Mouse (Mus musculus): ENCODE measurements at regions not wholly inside any gene's neighbourhood (a gene's known extent, or its start where the extent isn't known, plus 50 kb on each side); places are given as distances from the start of the nearest gene placed in this dataset.
"Not testable (repeated sequence)": the region's sequence is repeated elsewhere in the genome, so short reads cannot be mapped to it uniquely, and the experiment has no call there.

DNA sequence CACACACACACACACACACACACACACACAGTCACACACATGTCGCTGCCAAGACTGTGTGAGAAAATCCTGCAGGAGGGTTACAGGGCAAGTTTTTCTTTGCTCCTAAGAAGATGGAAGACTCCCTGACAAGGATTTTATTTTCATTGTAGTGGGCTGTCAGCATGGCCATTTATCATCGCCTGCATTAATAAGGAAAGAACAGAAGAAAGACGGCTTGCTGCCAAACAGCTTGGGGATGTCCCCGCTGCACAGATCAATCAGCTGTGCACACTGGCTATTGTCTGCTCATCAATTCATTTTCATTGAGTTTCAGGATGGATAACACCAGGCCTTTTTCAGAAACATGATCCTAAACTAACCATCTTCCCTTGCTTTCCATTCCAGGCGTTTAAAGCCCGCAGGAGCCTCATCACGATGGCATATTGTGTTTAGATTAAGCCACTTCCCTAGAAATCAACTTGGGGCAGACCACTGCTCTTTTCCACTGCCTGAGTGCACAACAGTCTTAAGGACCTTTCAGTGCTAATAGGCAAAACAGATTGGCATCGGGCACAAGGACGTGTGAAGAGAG lies 213.1 kb upstream of the Crbn start:
- no peak for DNase-seq (ENCODE audit: low spot score)

DNA sequence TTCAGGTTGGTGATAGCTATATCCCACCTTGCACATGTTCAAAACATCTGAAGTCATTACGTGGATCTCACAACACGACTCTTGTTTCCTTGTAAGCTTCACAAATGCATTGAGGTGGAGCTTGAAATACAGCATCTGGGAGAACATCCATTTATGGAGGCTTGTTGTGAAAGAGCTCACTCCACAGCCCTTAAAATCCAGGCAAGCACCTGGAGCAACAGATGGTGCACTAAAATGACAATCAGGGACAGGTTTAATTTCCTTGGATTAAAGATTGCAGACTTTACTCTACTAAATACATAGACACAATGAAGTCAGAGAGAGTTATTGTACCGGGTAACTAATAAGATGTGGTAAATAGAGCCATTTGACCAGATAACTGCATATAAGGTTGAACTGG lies 219.2 kb upstream of the Crbn start:
- no peak for DNase-seq (ENCODE audit: low spot score)

DNA sequence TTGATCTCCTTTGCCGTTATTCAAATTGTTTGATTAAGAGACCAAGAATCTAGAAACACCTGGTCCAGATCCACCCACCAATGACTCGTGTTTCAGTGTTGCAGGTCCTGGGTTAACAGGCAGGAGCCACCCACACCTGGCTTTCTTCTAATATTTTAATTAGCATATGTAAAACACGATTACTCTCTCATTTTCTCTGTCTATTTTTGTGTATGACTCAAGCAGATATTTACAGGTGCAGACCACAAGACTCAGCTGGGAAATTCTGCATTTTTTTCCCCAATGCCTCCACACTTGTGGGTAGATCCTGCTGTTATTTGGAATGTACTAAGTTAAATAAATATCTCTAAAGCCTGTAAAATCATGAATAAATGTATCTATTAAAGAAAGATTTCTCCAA lies 245.3 kb upstream of the Crbn start:
- no peak for DNase-seq (ENCODE audit: low spot score)

DNA sequence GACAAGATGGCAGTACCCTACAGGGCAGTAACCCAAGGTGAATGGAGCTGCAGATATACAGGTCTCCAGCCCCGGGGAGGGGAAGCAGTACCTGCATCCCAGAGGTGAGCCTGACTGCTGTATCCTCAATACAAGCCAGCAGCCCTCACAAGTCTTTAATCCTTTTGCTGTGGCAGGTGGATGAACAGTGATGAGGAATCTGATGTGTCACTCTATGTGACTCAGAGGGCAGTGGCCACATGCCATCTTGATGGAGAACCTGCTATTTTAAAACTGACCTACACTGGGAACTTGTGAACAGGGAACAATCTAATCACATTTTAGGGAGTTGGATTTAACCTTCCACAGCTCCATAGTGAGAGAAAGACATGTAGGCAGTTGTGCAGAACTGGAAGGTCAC lies 251.7 kb upstream of the Crbn start:
- DNase-seq (ENCODE audit: low spot score): no peak

DNA sequence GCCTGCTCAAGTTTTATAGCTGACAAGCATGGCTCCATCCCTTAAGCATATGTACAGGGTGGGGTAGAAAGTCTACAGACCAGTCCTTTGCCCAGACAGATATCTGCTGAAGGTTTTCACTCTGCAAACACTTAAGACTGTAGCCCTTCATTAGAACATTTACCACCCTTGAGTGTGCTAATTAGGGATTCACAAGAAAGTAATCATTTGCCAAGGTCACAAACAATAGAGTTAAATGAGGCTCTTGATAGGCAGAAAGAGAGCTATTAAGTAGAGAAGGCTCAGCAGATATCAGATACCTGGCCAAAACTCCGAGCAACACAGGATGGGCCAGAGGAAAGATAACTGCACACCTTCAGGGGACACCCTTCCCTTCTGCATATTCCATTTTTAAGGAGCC lies 252.3 kb upstream of the Crbn start:
- DNase-seq (ENCODE audit: low spot score): no peak

DNA sequence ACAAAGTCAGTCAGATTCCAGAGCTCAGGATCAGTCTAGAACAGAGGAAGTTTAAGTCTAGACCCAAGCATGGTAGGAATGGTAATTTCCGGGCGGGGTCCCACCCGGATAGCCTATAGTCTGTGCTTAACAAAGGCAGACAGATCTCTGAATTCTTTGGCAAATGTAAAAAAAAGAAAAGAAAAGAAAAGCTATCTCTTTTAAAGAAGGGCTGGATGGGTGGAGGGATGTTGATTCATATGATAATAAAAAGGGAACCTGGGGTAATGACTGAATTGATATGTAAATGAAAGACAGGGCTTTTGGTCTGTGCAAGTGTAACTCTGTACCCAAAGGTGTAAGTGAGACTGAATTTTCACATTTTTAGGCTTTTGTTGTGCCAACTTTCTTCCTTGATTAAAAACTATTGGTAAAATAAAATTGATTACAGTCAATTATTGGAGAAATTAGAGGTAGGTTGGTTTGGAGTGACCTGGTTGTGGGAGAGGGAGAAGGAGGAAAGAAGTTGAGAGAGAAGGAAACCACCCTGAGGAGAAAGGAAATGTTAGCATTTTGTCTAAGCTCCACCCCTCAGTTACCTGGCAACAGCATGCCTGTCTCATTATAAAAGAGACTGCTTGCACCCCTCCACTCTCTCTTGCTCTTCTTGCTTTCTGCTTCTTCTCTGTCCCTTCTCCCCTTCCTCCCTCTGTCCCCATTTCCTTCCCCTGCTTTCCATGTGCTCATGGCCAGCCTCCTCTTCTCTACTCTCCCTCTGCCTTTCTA lies 259.3 kb upstream of the Crbn start:
- DNase-seq (ENCODE audit: low spot score): no peak

DNA sequence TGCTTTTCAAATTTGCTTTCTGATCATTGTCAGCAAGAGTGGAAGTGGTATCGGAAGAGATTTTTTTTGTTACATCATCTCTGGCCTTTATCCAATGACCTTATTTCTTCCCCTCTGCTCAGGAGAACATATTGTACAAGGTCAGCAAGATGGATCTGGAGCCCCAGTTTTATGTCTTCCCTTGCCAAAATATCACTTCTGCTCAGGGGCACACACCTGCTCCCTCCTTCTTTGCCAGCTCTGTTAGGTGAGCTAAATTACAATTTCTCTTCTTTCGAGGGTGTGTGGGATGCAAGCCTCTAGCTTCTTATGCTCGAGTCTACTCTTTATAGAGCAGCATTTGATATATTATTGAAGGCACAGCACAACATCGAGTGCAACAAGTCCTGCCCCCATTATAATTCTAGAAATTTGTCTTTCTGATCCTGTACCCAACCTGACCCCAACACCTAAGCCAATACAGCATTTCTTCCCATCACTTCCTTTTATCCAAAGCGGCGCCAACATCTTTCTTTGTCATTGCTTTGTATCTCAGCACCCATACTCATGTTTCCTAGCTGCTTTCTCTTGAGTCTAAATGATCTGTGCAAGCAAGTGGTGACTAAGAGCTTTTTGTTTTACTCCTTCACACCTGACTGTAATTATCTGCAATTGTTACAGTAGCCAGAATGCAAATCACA lies 263.1 kb upstream of the Crbn start:
- DNase-seq (ENCODE audit: low spot score): no peak

DNA sequence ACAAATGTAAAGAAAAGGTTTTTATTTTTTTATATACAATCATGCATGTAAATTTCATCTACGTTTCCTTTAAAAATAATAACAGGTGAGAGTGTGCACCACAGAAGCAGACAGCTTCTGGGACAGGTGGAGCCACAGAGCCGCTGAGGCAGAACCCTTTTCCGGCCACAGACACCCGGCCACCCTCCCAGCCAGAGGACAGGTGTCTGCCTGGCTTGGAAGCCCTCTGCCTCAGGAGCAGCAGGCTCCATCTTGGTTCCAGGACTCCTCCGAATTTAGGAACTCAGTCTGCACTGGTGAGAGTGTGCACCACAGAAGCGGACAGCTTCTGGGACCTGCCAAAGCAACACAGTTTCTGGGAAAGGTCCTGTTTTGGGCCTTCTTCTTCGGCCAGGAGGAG lies 270.6 kb upstream of the Crbn start:
- no peak for DNase-seq (ENCODE audit: low spot score)

DNA sequence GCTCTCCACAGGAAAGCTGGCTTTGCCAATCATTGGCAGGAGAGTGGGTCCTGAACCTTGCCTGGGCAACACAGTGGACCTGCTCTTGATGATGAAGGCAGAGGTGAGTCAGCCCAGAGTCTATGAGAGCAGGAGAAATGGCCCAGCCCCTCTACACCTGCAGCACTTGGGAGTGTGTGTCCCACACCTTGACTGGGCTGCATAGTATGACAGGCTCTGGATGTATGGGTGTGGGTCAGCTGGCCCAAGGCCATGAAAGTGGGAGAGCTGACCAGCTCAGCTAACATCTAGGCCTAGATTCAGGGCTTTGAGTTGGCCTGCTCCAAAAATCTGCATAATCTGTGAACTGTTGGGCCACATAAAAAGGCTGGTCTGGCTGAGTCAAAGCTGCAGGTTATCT lies 292.7 kb upstream of the Crbn start:
- DNase-seq (ENCODE audit: low spot score): no peak

DNA sequence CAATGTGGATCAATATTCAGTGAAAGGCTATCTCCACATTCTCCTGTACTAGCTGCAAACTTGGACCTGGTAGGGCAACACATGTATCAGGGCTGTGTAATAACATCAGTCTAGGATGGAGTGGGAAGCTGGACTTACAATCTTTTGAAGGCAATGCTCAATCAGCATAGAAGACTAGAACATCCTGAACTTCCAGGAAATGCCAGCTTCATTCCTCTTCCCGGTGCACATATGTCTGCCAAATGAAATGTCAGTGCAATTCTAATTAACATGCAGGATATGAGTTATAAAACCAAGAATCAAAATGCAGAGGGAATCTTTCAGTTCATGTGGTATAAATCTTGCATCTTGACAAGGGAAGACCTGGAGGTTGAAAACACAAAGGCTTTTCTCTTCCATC lies 328.8 kb upstream of the Crbn start:
- no peak for DNase-seq (ENCODE audit: low spot score)

DNA sequence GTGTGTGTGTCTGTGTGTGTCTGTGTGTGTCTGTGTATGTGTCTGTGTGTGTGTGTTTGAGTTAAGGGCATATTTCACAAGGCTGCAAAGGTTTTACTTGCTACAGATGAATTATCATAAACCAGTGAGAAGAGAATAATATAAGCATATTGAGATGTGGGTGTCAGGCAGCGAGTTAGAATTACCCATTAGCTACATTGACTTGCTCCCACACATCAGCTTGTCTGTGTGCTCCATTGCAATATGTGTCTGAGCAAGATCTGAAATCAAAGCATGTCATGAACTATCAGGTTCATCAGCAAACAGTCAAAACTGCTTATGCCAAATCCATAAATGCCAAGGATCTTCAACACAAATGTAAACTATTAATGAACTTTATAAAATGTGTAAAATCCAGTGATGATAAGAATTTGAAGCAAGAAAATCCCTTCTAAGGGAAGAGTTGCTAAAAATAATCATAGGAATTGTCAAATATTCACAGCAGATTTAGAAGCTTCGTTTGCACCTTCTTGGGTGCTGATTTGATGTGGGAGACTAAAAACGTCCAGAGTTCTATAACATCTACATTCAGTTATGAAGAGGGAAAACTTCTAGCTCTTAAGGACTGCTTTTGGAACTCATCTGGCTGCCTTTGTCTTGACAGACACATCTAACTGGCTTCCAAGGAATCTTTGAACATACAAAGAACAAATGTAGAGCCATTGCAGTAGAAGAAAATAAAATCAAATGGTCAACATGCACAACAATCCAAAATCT lies 361.7 kb upstream of the Lrrn1 start:
- no peak for DNase-seq (ENCODE audit: low spot score)

DNA sequence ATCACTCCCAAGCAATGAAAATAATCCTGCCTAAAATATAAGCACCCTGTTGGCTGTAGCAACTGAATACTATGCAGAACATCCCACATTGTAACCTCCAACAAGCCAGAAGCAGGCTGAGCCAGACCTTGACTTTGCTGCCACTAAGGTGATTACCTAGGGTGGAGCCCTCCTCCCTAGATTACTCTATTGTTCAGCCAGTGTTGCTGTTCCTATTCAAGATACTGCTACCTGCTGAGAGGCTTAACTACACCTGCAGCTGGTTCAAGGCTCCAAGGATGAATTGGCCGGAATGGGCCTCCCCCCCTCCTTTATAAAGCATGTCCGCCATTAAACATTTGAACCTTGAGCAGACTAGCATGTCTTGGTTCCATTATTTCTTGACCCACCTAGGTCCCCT lies 311.3 kb upstream of the Lrrn1 start:
- DNase-seq (ENCODE audit: low spot score): no peak

DNA sequence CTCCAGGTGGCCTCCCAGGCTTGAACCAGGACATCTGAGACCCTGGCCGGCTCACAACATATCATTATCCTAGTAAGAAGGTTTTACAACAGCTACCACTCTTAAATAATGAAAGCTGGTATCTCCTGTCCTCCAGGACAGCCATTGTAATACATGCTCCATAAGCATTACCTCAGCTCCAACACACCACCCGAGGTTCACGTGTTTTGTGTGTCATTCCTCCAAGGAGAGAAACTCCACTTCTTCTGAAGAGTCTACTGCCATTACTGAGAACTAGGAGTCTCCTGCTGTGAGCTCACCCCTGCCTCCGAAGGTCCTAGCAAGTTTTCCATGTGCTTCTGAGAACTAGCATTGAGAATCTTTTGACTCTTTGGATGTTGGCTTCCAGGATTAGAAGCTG lies 310.8 kb upstream of the Lrrn1 start:
- no peak for DNase-seq (ENCODE audit: low spot score)

DNA sequence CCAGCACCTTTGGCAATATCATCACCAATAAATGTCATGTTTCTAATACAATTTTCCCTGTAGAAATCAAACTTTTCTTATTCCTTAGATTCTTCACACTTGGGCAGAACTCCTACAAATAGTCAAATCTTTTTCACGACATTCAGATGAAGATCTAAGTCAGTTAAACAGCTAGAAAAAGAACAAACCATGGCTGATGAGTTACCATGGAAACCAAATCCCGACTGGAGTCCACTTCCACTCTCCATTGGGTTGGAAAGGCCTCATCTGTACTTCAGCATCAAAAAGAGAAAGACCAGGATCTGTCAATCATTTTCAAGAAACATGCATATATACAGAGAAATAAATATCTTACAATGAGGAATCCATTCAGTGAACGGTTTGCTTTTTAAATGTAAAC lies 307.0 kb upstream of the Lrrn1 start:
- no peak for DNase-seq (ENCODE audit: low spot score)

DNA sequence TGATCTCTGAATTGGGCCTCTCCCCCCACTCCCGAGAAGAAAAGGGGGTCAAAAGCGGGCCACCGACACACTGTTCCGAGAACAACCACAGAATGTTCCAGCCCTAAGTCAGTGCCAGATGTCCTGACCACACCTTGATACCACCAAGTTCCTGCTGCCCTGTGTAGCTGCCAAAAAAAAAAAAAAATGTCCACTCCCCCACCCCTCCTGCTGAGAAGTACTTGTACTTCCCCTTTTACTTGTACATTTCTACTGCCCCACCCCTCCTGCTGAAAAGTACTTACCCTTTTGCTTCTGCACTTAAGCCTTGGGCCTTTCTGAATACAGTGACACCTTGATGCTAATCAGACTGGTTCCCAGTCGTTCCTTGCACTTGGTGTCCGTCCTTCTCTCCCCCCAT lies 299.7 kb upstream of the Lrrn1 start:
- not testable (repeated sequence) for DNase-seq (ENCODE audit: low spot score)

DNA sequence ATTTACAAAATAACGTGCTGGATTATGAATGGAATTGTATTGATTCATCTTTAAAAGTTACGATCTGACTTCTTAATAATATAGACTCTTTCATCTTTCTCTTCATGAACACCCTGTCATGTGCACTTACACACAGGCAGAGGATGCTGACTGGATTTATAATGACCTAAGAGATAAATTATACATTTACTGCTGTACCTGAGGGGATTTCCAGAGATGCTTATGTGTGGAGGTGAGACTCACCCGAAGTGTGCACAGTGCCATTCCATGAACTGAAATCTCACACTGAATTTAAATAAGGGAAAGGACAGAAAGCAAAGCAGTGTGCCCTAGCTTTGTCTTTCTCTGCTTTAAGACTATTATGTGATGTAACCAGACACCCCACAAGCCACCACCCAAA lies 291.9 kb upstream of the Lrrn1 start:
- no peak for DNase-seq (ENCODE audit: low spot score)

DNA sequence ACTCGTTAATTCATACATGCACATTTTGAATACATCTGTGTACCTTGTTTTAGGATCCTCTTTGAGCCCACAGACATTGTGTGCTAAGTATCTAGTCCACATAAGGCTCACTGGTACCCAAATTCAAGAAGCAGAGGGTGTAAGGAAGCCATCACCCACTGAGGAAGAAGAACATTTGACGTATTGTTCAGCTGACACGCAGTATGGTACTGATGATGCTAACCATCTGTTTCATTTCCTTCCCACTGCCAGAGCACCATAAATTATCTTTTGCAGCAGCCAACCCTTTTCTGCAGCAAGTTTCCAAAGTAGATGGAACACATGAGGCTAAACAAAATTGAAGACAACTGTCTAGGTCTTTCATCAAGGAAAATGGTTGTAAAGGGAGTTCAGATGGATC lies 285.6 kb upstream of the Lrrn1 start:
- no peak for DNase-seq (ENCODE audit: low spot score)

DNA sequence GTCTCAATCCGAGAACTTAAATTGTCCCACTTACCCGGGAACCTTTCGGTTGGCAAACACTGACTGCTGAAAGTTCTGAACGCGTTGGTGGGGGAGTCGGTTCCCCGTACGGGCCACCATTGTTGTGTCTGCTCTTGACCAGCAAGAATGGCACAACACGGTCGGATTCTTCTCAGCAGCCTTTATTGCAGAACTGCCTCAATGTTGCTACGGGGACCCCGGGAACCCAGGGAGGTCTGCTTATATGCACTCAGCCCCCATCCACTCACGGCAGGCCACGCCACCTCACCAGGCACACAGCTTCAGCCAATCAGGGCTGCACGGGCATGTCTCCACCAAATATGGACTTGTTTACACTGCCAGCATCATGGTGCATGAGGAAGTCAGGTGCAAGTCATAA lies 249.2 kb upstream of the Lrrn1 start:
- DNase-seq (ENCODE audit: low spot score): no peak

DNA sequence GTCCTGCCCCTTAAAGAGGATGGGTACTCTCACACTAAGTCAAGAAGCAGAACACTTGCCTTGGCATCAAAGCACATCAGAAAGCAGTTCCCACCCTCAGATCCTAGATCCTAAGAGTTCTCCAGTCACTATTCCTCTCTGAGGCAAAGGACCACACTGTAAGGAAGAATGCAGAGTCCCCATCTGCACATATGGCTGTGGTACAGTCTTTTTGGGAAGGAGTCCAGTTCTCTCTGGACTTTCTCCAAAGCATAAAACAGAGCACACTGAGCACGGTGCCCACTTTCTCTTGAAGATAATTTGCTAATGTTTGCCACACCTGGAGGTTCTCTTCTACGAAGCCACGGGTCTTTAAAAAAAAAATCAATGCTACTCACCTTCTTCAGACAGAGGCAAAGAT lies 238.7 kb upstream of the Lrrn1 start:
- no peak for DNase-seq (ENCODE audit: low spot score)

DNA sequence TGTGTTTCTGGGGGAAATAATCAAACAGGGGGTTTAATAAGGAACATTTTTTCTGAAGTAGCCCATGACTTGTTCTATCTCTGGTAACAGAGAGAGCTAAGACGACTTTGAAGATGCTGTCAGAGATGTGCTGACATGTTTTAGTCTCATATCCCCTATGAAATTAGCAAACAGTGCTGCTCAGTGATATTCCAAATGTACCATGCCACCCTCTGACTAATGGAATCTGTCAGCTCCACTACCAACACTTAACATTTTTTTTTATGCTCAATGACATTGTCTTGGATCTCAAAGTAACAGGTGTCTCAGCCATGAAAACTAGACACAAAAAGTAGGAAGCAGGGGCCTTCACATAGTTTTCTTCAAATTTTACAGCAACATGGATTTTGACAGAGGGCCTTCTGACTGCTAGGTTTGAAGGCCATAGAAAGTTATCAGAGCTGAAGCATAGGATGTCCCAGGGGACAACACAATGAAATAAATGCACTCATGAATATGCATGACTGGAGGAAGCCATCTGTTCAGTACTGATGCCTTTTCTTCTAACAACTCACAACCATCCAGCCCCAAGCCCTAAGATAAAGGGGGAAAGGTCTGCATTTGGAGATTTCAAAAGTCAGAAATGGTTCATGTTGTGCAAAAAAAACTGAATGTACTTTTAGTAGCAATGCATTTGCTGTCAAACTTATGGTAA lies 225.7 kb upstream of the Lrrn1 start:
- no peak for DNase-seq (ENCODE audit: low spot score)

DNA sequence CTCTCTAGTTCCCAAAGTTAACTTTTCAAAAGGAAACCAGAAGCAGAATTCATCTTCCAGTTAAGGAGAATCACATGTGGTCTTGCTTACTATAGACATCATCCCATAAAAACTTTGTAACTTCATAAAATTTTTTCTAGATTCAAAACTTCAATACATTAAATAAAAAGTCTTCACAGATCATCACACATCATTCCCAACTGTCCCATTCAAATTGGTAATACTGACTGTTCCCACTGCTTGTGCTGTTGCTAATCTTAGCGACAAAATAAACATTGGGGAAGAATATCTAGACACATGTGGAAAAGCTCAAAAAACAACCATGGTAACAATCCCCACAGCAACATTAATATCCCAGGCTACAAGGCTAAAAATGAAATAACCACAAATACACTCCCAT lies 210.0 kb upstream of the Lrrn1 start:
- DNase-seq (ENCODE audit: low spot score): no peak

DNA sequence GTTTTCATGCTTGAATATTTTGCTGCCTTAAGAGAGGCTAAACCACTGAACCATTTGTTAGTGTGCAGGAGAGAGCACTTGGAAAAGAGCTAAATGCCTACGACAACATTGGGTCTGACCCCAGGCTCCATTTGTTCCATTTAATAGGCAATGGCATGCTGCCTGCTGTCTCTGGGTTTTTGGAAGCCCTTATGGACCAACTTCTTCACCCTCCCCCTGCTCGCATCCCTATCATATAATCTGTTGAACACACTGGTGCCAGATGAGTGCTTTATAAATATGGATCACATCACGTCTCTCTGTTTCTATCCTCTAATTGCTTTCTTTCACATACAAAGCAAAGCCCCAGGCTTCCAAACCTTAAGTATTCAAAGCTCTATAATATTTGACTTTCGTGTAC lies 179.1 kb upstream of the Lrrn1 start:
- no peak for DNase-seq (ENCODE audit: low spot score)
